Mouse (Mus musculus): ENCODE measurements around the gene Plcl1.

DNA sequence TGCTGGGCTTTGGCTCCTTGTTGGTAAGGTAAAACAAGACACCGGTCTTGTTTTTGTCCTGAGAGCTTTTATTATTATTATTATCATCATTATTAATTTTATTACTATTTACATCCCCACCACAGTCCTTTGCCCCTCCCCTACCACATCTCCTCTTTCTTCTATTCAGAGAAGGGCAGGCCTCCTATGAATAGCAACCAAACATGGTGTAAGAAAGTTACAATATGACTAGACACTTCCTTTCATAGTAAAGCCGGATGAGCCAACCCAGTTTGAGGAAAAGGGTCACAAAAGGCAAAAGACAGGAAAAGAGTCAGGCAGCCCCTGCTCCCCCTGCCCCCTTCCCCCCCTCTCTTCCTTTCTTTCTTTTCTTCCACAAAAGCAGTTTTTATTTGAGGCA, 25.2 kb upstream of the Plcl1 start:
- TF ChIP-seq MYOG (IDR thresholded peaks at IDR 0.05; ENCODE audit: control insufficient read depth in 1 of 3, insufficient read depth in 1 of 3, insufficient read length in 2 of 3, low read depth in 2 of 3) (no peak), POLR2A (IDR thresholded peaks at IDR 0.05; ENCODE audit: insufficient read length, low read depth) (no peak)
